Mouse (Mus musculus) limb, embryonic 15.5 days (tissue): ENCODE results near the gene Kifc1. TPM values are rescaled to one million over a fixed set of nuclear protein-coding genes. Genes with fewer than 3 reads are reported as not detected.
A peak's percentile ranks its signal among the peaks of the same experiment; 100 is the strongest.

Experiments used
- ATAC-seq: fragments of 200-750 bp; cut with Nextera tagmentation; 2 replicates; pipeline ENCODE4 v1.8.0; 2017; ENCODE audit warnings: low read depth, moderate TSS enrichment; ENCODE audit not compliant: insufficient number of reproducible peaks, low FRiP score, low TSS enrichment
- H3K27ac ChIP-seq: fragments of 300-500 bp; sonication (generic); 2 replicates; pipeline ENCODE4 v1.5.1; 2015; ENCODE audit warnings: moderate library complexity, mild to moderate bottlenecking, inconsistent platforms
- H3K27me3 ChIP-seq: fragments of 300-500 bp; sonication (generic); 2 replicates; pipeline ENCODE4 v1.6.1; 2015; ENCODE audit warnings: inconsistent platforms
- H3K36me3 ChIP-seq: fragments of 300-500 bp; sonication (generic); 2 replicates; pipeline ENCODE4 v1.6.1; 2015; ENCODE audit warnings: inconsistent platforms
- H3K4me1 ChIP-seq: fragments of 300-500 bp; sonication (generic); 2 replicates; pipeline ENCODE4 v1.6.1; 2015; ENCODE audit warnings: inconsistent platforms
- H3K4me2 ChIP-seq: fragments of 300-500 bp; sonication (generic); 2 replicates; pipeline ENCODE4 v1.6.1; 2015; ENCODE audit warnings: mild to moderate bottlenecking, inconsistent platforms
- H3K4me3 ChIP-seq: fragments of 300-500 bp; sonication (generic); 2 replicates; pipeline ENCODE4 v1.5.1; 2015; ENCODE audit warnings: mild to moderate bottlenecking, inconsistent platforms
- H3K9ac ChIP-seq: fragments of 300-500 bp; sonication (generic); 2 replicates; pipeline ENCODE4 v1.6.1; 2015; ENCODE audit warnings: inconsistent platforms
- H3K9me3 ChIP-seq: fragments of 300-500 bp; sonication (generic); 2 replicates; pipeline ENCODE4 v1.6.1; 2016; ENCODE audit warnings: inconsistent platforms
- WGBS: fragments of 180-500 bp; shearing (Covaris S2); methylation state at CpG from one replicate; pipeline ENCODE4 v1.1.7; 2015; 5-methylcytosine and 5-hydroxymethylcytosine counted together
- polyA plus RNA-seq: library from polyadenylated mRNA; unstranded; fragments of >200 nt; fragmentation: Nextera tagmentation; extraction: Ambion mirVana; gene quantifications from 2 replicates; pipeline ENCODE4 v1.2.1, GENCODE M21; 2015

The Kifc1 gene
- polyA plus RNA-seq, 1 experiment from 2014 or later = 7.7 TPM

- Histone ChIP-seq H3K9me3 (no peaks in the 10 kb centered on the region), H3K27me3 (no peaks in the 10 kb centered on the region), H3K9ac (no peak overlapping the region), H3K4me3 (peak overlapping the region; percentile 53), H3K27ac (no peak overlapping the region; the same call in 1 of the 2 replicates), H3K4me2 (peak overlapping the region; percentile 67), H3K36me3 (peaks cover 38% of the 10 kb centered on the region), H3K4me1 (peaks cover 65% of the 10 kb centered on the region)
- no peak for ATAC-seq
- WGBS = 73% methylated on average over 31 of the region's 31 CpGs
These were observed 26.6 kb upstream of the Kifc1 start for GRCm38 (mm10) chr17:33916847-33917655.

- Histone ChIP-seq H3K9ac (peak overlapping the region; percentile 33; the same call in 1 of the 2 replicates), H3K36me3 (peaks cover 45% of the 10 kb centered on the region), H3K27me3 (no peaks in the 10 kb centered on the region), H3K4me2 (peak overlapping the region; percentile 67), H3K9me3 (no peaks in the 10 kb centered on the region), H3K4me3 (peak overlapping the region; percentile 53), H3K27ac (peak overlapping the region; percentile 88), H3K4me1 (peaks cover 72% of the 10 kb centered on the region)
- peak; percentile 16 for ATAC-seq
- WGBS = 3% methylated on average over 16 of the region's 20 CpGs
These were observed 25.8 kb upstream of the Kifc1 start for GRCm38 (mm10) chr17:33916294-33916693.

DNA sequence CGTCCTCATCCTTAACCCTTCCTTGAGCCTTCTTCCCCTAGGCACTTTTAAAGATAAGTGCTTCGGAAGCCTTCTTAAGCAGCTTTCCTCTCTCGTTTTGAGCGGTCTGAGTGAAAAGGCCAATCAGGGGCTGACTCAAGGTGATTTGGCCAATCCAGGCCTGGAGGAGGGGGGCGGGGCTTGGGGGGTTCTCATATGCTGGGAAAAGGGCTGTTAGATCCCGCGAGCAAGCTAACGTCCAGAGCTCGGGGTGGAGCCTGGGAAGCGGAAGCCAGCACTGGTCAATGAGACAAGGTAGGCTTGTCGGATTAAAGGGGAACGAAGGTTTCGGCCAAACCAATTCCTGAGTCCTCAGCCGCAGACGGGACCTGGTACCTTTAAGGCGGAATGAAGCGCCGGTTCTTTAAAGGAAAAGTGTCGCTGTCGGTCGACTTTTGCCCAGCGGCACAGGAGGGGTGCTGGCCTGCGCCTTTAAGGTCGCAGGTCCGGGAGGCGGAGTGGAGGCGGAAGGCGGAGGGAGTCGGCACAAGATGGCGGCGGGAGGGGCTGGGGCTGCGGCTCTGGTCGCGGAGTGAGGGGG lies 25.3 kb upstream of the Kifc1 start, which contains the start of the genes Tapbp and Zbtb22:
Gene Tapbp, plus strand, starts transcription at position 229 of the 580 bp plus-strand sequence.
Gene Zbtb22, plus strand, starts transcription at position 234 of the 580 bp plus-strand sequence.
- H3K4me2 ChIP-seq = peak within 1 kb of the TSS; percentile 67
- no peaks in the 10 kb centered on the region for H3K9me3 ChIP-seq
- no peaks in the 10 kb centered on the region for H3K27me3 ChIP-seq
- peak; percentile 93 for ATAC-seq
- WGBS = under 1% methylated on average over 29 of the region's 34 CpGs
- peak within 1 kb of the TSS; percentile 33; the same call in 1 of the 2 replicates for H3K9ac ChIP-seq
- H3K4me3 ChIP-seq = peak within 1 kb of the TSS; percentile 53
- H3K4me1 ChIP-seq = peaks cover 71% of the 10 kb centered on the region
- H3K36me3 ChIP-seq = peaks cover 48% of the 10 kb centered on the region
- peak within 1 kb of the TSS; percentile 88 for H3K27ac ChIP-seq

DNA sequence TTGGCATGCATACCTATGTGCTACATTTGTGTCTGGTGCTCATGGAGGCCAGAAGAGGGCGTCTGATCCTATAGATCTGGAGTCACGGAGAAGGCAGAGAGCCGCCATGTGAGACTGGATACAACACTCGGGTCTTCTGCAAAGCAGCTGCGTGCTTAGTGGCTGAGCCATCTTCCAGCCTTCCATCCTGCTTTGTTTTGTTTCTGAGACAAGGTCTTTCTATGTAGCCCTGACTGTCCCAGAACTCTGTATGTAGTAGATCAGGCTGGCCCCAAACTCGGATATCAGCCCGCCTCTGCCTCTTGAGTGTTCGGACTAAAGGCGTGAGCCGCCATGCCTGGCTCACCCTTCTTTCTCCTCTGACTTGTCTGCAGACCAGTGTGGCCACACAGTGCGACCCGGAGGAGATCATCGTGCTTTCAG lies 24.5 kb upstream of the Kifc1 start:
- Histone ChIP-seq H3K9ac (no peak overlapping the region), H3K27me3 (no peaks in the 10 kb centered on the region), H3K36me3 (peaks cover 48% of the 10 kb centered on the region), H3K4me1 (peaks cover 72% of the 10 kb centered on the region), H3K27ac (peak overlapping the region; percentile 88; the same call in 1 of the 2 replicates), H3K9me3 (no peaks in the 10 kb centered on the region), H3K4me3 (0 out of 2 replicates have a peak overlapping the region, but pooled peaks have one; percentile 53), H3K4me2 (peak overlapping the region; percentile 67; the same call in 1 of the 2 replicates)
- 71% methylated on average over 13 of the region's 13 CpGs for WGBS
- no peak for ATAC-seq

GRCm38 (mm10) chr17:33913905-33914304 lies 23.4 kb upstream of the Kifc1 start:
- Histone ChIP-seq H3K27ac (no peak overlapping the region), H3K9ac (peak overlapping the region; percentile 14; the same call in 1 of the 2 replicates), H3K9me3 (no peaks in the 10 kb centered on the region), H3K4me2 (no peak overlapping the region), H3K4me3 (no peak overlapping the region), H3K4me1 (peaks cover 64% of the 10 kb centered on the region), H3K27me3 (no peaks in the 10 kb centered on the region), H3K36me3 (peaks cover 48% of the 10 kb centered on the region)
- 90% methylated on average over 8 of the region's 8 CpGs for WGBS
- ATAC-seq = no peak

GRCm38 (mm10) chr17:33913264-33913663 lies 22.8 kb upstream of the Kifc1 start:
- no peak for ATAC-seq
- H3K4me3 ChIP-seq = no peak overlapping the region
- H3K9me3 ChIP-seq = no peaks in the 10 kb centered on the region
- 88% methylated on average over 10 of the region's 10 CpGs for WGBS
- H3K4me1 ChIP-seq = peaks cover 62% of the 10 kb centered on the region
- H3K9ac ChIP-seq = no peak overlapping the region
- no peaks in the 10 kb centered on the region for H3K27me3 ChIP-seq
- H3K4me2 ChIP-seq = no peak overlapping the region
- H3K36me3 ChIP-seq = peaks cover 48% of the 10 kb centered on the region
- no peak overlapping the region for H3K27ac ChIP-seq

- H3K9me3 ChIP-seq = no peaks in the 10 kb centered on the region
- H3K36me3 ChIP-seq = peaks cover 38% of the 10 kb centered on the region
- no peak overlapping the region for H3K9ac ChIP-seq
- H3K27ac ChIP-seq = no peak overlapping the region
- no peak overlapping the region for H3K4me3 ChIP-seq
- ATAC-seq = no peak
- 86% methylated on average over 28 of the region's 28 CpGs for WGBS
- H3K27me3 ChIP-seq = no peaks in the 10 kb centered on the region
- no peak overlapping the region for H3K4me2 ChIP-seq
- H3K4me1 ChIP-seq = peaks cover 55% of the 10 kb centered on the region
These were observed 21.5 kb upstream of the Kifc1 start for GRCm38 (mm10) chr17:33911813-33912414.

GRCm38 (mm10) chr17:33911052-33911812 lies 20.8 kb upstream of the Kifc1 start:
- no peak for ATAC-seq
- WGBS = 93% methylated on average over 31 of the region's 31 CpGs
- H3K27ac ChIP-seq = no peak overlapping the region
- H3K36me3 ChIP-seq = peaks cover 38% of the 10 kb centered on the region
- no peaks in the 10 kb centered on the region for H3K27me3 ChIP-seq
- no peak overlapping the region for H3K9ac ChIP-seq
- H3K4me3 ChIP-seq = no peak overlapping the region
- H3K4me1 ChIP-seq = peaks cover 49% of the 10 kb centered on the region
- no peak overlapping the region for H3K4me2 ChIP-seq
- no peaks in the 10 kb centered on the region for H3K9me3 ChIP-seq

DNA sequence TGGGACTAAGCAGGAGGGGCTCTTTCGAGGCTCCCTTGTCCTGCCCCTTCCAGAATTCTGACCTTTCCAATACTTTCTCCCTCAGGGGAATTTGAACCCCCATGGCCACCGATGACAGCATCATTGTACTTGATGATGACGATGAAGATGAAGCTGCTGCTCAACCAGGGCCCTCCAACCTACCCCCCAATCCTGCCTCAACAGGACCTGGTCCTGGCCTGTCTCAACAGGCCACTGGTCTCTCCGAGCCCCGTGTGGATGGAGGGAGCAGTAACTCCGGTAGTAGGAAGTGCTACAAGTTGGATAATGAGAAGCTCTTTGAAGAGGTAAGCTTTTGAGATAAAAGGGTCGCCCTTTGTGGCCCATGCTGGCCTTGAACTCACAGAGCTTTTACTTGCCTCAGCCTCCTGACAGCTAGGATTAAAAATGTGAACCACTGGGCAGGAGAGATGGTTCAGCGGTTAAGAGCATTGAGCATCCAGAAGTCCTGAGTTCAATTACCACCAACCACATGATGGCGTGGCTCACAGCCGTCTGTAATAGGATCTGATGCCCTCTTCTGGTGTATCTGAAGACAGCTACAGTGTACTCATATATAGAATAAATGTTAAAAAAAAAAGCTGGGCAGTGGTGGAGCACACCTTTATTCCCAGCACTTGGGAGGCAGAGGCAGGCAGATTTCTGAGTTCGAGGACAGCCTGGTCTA lies 20.0 kb upstream of the Kifc1 start:
- Histone ChIP-seq H3K27ac (peak overlapping the region; percentile 94), H3K4me3 (peak overlapping the region; percentile 93), H3K27me3 (no peaks in the 10 kb centered on the region), H3K4me2 (peak overlapping the region; percentile 96), H3K9ac (peak overlapping the region; percentile 83; the same call in 1 of the 2 replicates), H3K36me3 (peaks cover 38% of the 10 kb centered on the region), H3K9me3 (no peaks in the 10 kb centered on the region), H3K4me1 (peaks cover 47% of the 10 kb centered on the region)
- 42% methylated on average over 11 of the region's 11 CpGs for WGBS
- no peak for ATAC-seq

GRCm38 (mm10) chr17:33909869-33910250 lies 19.4 kb upstream of the Kifc1 start:
- Histone ChIP-seq H3K27me3 (no peaks in the 10 kb centered on the region), H3K4me1 (peaks cover 40% of the 10 kb centered on the region), H3K4me2 (peak overlapping the region; percentile 96), H3K36me3 (peaks cover 34% of the 10 kb centered on the region), H3K27ac (peak overlapping the region; percentile 94), H3K9me3 (no peaks in the 10 kb centered on the region), H3K4me3 (peak overlapping the region; percentile 93), H3K9ac (peak overlapping the region; percentile 83)
- WGBS = under 1% methylated on average over 14 of the region's 14 CpGs
- no peak for ATAC-seq
